Mouse (Mus musculus) yolk sac, embryonic 10.5 days (tissue): ENCODE results near the gene Apela.

ENCODE experiments used
- DNase-seq: peaks from one replicate; pipeline ENCODE4 v3.0.0-alpha.2; 2017; ENCODE audit warnings: low spot score

The Apela gene

GRCm38 (mm10) chr8:65022485-65022884 lies 14.7 kb downstream of the Apela start:
- DNase-seq, result peak; percentile 18

GRCm38 (mm10) chr8:65018423-65018822 lies 18.7 kb downstream of the Apela start, which contains the start of the genes Trim61 and Trim60:
Trim61 (minus strand) TSS chr8:65018523.
Trim60 (minus strand) TSS chr8:65018584.
- DNase-seq, result no peak

- peak; percentile 27 for DNase-seq
Measured at GRCm38 (mm10) chr8:65007616-65008015, 29.5 kb downstream of the Apela start.

- no peak for DNase-seq
Measured at GRCm38 (mm10) chr8:64998806-64999365, 38.2 kb downstream of the Apela start.

GRCm38 (mm10) chr8:64987731-64988130 lies 49.4 kb downstream of the Apela start, which contains the start of gene Trim75:
Trim75 (minus strand) TSS chr8:64987831.
- DNase-seq, result no peak

GRCm38 (mm10) chr8:64983150-64983897 lies 53.8 kb downstream of the Apela start:
- DNase-seq, result no peak
